Mouse (Mus musculus): ENCODE results near the gene Rpgrip1l. TPM values are rescaled to one million over a fixed set of nuclear protein-coding genes. Genes with fewer than 3 reads are reported as not detected.

Gene Rpgrip1l
- polyA plus RNA-seq, 1 experiment: 1.9 TPM

- no peak overlapping the region for H3K27ac ChIP-seq (ENCODE audit: control insufficient read depth, insufficient read depth, low read length)
- WGBS: 98% methylated on average over 7 of the region's 7 CpGs
- TF ChIP-seq POLR2A (IDR thresholded peaks at IDR 0.05; ENCODE audit: control insufficient read depth, extremely low read depth, insufficient read depth, low read length, poor library complexity) (no peak), CTCF (IDR thresholded peaks at IDR 0.05; ENCODE audit: borderline replicate concordance, control insufficient read depth, extremely low read depth, insufficient read depth, low read length, poor library complexity) (no peak)
- no peaks in the 10 kb centered on the region for H3K27me3 ChIP-seq (ENCODE audit: control insufficient read depth, insufficient read depth, low read length)
- DNase-seq: no peak
- H3K36me3 ChIP-seq (ENCODE audit: control insufficient read depth, insufficient read depth, low read length): no peaks in the 10 kb centered on the region
- H3K4me3 ChIP-seq (ENCODE audit: control insufficient read depth, insufficient read depth, low read length): no peak overlapping the region
- H3K4me1 ChIP-seq (replicated peaks; ENCODE audit: control insufficient read depth, insufficient read depth, low read length): 0 out of 2 replicates have a peak, but pooled peaks cover 4% of the 10 kb centered on the region
Measured at GRCm38 (mm10) chr8:91349816-91350215, 36.8 kb upstream of the Rpgrip1l start.

DNA sequence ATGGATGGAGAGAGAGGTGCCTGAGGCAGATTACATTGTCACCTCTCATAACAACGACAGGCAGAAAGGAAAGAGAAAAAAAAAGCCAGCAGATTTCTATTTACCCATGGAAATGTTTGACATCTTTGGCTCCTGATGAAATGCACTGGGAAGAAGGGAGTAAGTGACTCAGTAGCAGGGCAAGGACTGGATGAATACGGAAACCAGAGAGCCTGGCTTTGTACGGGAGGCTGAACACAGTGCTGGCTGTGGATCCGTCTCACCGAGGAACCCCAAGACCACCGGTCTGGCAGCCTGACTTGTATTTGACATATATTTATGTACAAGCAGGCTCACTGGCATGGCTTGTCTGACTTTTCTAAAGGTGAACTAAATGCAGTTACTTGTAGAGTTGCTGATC, 34.5 kb upstream of the Rpgrip1l start:
- TF ChIP-seq CTCF (IDR thresholded peaks at IDR 0.05; ENCODE audit: borderline replicate concordance, control insufficient read depth, extremely low read depth, insufficient read depth, low read length, poor library complexity): no peak
- Histone ChIP-seq H3K4me3 (ENCODE audit: control insufficient read depth, insufficient read depth, low read length) (no peak overlapping the region), H3K4me1 (replicated peaks; ENCODE audit: control insufficient read depth, insufficient read depth, low read length) (peaks cover 10% of the 10 kb centered on the region; the same call in 1 of the 2 replicates)

GRCm38 (mm10) chr8:91347146-91347545, 34.1 kb upstream of the Rpgrip1l start:
- Histone ChIP-seq H3K4me1 (replicated peaks; ENCODE audit: control insufficient read depth, insufficient read depth, low read length) (peaks cover 10% of the 10 kb centered on the region; the same call in 1 of the 2 replicates), H3K27ac (ENCODE audit: control insufficient read depth, insufficient read depth, low read length) (no peak overlapping the region), H3K27me3 (ENCODE audit: control insufficient read depth, insufficient read depth, low read length) (no peaks in the 10 kb centered on the region), H3K4me3 (ENCODE audit: control insufficient read depth, insufficient read depth, low read length) (no peak overlapping the region), H3K36me3 (ENCODE audit: control insufficient read depth, insufficient read depth, low read length) (no peaks in the 10 kb centered on the region)
- 94% methylated on average over 10 of the region's 10 CpGs for WGBS
- TF ChIP-seq CTCF (IDR thresholded peaks at IDR 0.05; ENCODE audit: borderline replicate concordance, control insufficient read depth, extremely low read depth, insufficient read depth, low read length, poor library complexity): no peak
- TF ChIP-seq POLR2A (IDR thresholded peaks at IDR 0.05; ENCODE audit: control insufficient read depth, extremely low read depth, insufficient read depth, low read length, poor library complexity): no peak
- DNase-seq: no peak

More for the DNA sequence above, 34.5 kb upstream of the Rpgrip1l start:
- Histone ChIP-seq H3K27me3 (ENCODE audit: control insufficient read depth, insufficient read depth, low read length) (no peaks in the 10 kb centered on the region), H3K36me3 (ENCODE audit: control insufficient read depth, insufficient read depth, low read length) (no peaks in the 10 kb centered on the region), H3K27ac (ENCODE audit: control insufficient read depth, insufficient read depth, low read length) (no peak overlapping the region)
- no peak for DNase-seq
- 91% methylated on average over 6 of the region's 6 CpGs for WGBS

DNA sequence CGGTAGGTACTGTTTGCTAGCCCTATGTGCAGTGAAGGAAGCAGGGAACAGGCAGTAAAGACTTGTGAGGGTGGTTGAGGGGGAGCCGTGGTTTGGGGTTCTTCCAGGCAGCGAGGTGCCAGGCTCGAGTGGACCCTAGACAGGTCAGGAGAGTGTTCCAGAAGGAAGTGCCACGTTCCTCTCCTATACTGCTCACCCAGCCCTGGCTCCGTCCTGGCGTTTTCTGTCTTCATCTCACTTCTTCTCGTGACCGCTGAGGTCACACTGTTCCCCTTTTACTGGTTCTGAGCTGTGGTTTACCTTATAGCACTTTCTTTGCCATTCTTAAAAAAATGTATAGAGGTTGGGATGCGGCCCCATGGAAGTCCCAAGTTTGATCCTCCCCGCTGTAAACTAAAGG, 31.6 kb upstream of the Rpgrip1l start:
- peaks cover 6% of the 10 kb centered on the region; the same call in 1 of the 2 replicates for H3K4me1 ChIP-seq (replicated peaks; ENCODE audit: control insufficient read depth, insufficient read depth, low read length)
- H3K27ac ChIP-seq (ENCODE audit: control insufficient read depth, insufficient read depth, low read length): no peak overlapping the region
- no peaks in the 10 kb centered on the region for H3K27me3 ChIP-seq (ENCODE audit: control insufficient read depth, insufficient read depth, low read length)
- DNase-seq: no peak
- H3K4me3 ChIP-seq (ENCODE audit: control insufficient read depth, insufficient read depth, low read length): no peak overlapping the region
- 56% methylated on average over 11 of the region's 11 CpGs for WGBS
- no peaks in the 10 kb centered on the region for H3K36me3 ChIP-seq (ENCODE audit: control insufficient read depth, insufficient read depth, low read length)
- TF ChIP-seq POLR2A (IDR thresholded peaks at IDR 0.05; ENCODE audit: control insufficient read depth, extremely low read depth, insufficient read depth, low read length, poor library complexity): no peak
- TF ChIP-seq CTCF (IDR thresholded peaks at IDR 0.05; ENCODE audit: borderline replicate concordance, control insufficient read depth, extremely low read depth, insufficient read depth, low read length, poor library complexity): no peak

DNA sequence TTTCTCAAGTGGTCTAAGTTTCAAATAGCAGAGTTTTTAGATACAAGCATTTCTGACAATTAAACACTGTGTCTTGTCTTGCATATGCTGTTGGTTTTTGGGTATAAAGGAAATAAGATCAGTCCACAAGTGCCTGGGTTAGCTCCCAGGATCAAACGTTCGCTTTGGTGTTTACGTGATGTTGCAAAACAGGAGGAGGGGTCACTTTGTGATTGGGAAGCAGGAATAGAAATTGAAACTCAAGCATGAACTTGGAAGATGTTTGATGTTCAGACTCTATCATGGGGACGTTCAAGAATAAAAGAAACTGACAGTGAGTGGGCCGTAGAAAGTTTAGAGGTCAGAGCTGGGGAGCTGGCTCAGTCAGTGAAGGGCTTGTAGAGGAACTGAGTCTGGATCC, 29.7 kb upstream of the Rpgrip1l start:
- Histone ChIP-seq H3K27me3 (ENCODE audit: control insufficient read depth, insufficient read depth, low read length) (no peaks in the 10 kb centered on the region), H3K27ac (ENCODE audit: control insufficient read depth, insufficient read depth, low read length) (no peak overlapping the region), H3K4me3 (ENCODE audit: control insufficient read depth, insufficient read depth, low read length) (no peak overlapping the region), H3K36me3 (ENCODE audit: control insufficient read depth, insufficient read depth, low read length) (no peaks in the 10 kb centered on the region), H3K4me1 (replicated peaks; ENCODE audit: control insufficient read depth, insufficient read depth, low read length) (peaks cover 6% of the 10 kb centered on the region; the same call in 1 of the 2 replicates)
- WGBS: 86% methylated on average over 5 of the region's 5 CpGs
- TF ChIP-seq POLR2A (IDR thresholded peaks at IDR 0.05; ENCODE audit: control insufficient read depth, extremely low read depth, insufficient read depth, low read length, poor library complexity) (no peak), CTCF (IDR thresholded peaks at IDR 0.05; ENCODE audit: borderline replicate concordance, control insufficient read depth, extremely low read depth, insufficient read depth, low read length, poor library complexity) (no peak)
- DNase-seq: no peak

DNA sequence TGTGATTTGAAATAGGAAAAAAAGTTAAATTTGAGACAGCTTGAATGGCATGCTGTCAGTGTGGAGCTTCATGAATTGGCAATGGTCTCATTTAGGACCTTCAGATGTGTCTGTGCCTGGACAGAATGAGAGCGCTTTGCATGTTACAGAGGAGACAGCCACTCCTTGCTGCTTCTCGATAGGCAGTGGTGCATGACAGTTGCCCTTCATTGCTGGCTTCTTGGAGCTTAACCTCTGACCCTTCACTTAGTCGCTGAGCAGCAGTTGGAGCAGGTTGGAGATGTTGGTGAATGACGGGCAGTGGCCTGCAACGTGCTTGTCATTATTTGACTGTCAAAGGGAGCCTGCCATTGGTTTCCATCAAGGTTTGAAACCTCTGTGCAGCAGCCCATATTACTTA, 29.1 kb upstream of the Rpgrip1l start:
- TF ChIP-seq POLR2A (IDR thresholded peaks at IDR 0.05; ENCODE audit: control insufficient read depth, extremely low read depth, insufficient read depth, low read length, poor library complexity): no peak
- TF ChIP-seq CTCF (IDR thresholded peaks at IDR 0.05; ENCODE audit: borderline replicate concordance, control insufficient read depth, extremely low read depth, insufficient read depth, low read length, poor library complexity): no peak
- peaks cover 6% of the 10 kb centered on the region; the same call in 1 of the 2 replicates for H3K4me1 ChIP-seq (replicated peaks; ENCODE audit: control insufficient read depth, insufficient read depth, low read length)
- 92% methylated on average over 5 of the region's 5 CpGs for WGBS
- no peaks in the 10 kb centered on the region for H3K27me3 ChIP-seq (ENCODE audit: control insufficient read depth, insufficient read depth, low read length)
- no peak overlapping the region for H3K27ac ChIP-seq (ENCODE audit: control insufficient read depth, insufficient read depth, low read length)
- DNase-seq: no peak
- no peak overlapping the region for H3K4me3 ChIP-seq (ENCODE audit: control insufficient read depth, insufficient read depth, low read length)
- no peaks in the 10 kb centered on the region for H3K36me3 ChIP-seq (ENCODE audit: control insufficient read depth, insufficient read depth, low read length)

GRCm38 (mm10) chr8:91340746-91341145, 27.7 kb upstream of the Rpgrip1l start:
- TF ChIP-seq CTCF (IDR thresholded peaks at IDR 0.05; ENCODE audit: borderline replicate concordance, control insufficient read depth, extremely low read depth, insufficient read depth, low read length, poor library complexity) (no peak), POLR2A (IDR thresholded peaks at IDR 0.05; ENCODE audit: control insufficient read depth, extremely low read depth, insufficient read depth, low read length, poor library complexity) (no peak)
- no peak for DNase-seq
- WGBS: 93% methylated on average over 1 of the region's 1 CpGs

More at GRCm38 (mm10) chr8:91340746-91341145, 27.7 kb upstream of the Rpgrip1l start:
- H3K4me3 ChIP-seq (ENCODE audit: control insufficient read depth, insufficient read depth, low read length): no peak overlapping the region
- H3K36me3 ChIP-seq (ENCODE audit: control insufficient read depth, insufficient read depth, low read length): no peaks in the 10 kb centered on the region
- H3K4me1 ChIP-seq (replicated peaks; ENCODE audit: control insufficient read depth, insufficient read depth, low read length): peaks cover 6% of the 10 kb centered on the region; the same call in 1 of the 2 replicates
- no peaks in the 10 kb centered on the region for H3K27me3 ChIP-seq (ENCODE audit: control insufficient read depth, insufficient read depth, low read length)
- H3K27ac ChIP-seq (ENCODE audit: control insufficient read depth, insufficient read depth, low read length): no peak overlapping the region
